Mouse (Mus musculus) naive thymus-derived CD4-positive, alpha-beta T cell, adult 2 months (primary cell): ENCODE data around the gene Amer1.
A peak's percentile ranks its signal among the peaks of the same experiment; 100 is the strongest.

Source experiments
- DNase-seq: peaks from one replicate; pipeline ENCODE4 v3.0.0-alpha.2; 2011; ENCODE audit warnings: low read depth

The Amer1 gene

GRCm38 (mm10) chrX:95444776-95445111, at the start of gene Amer1:
Gene Amer1 (minus strand): TSS chrX:95444872.
- DNase-seq = peak; percentile 93

GRCm38 (mm10) chrX:95457166-95457565, 12.5 kb upstream of the Amer1 start:
- DNase-seq = no peak

- DNase-seq = no peak
These were observed 1.2 kb upstream of the Amer1 start for GRCm38 (mm10) chrX:95445866-95446265.

GRCm38 (mm10) chrX:95445141-95445540, 469 bp upstream of the Amer1 start:
- peak; percentile 4 for DNase-seq

GRCm38 (mm10) chrX:95443898-95444775, 535 bp downstream of the Amer1 start:
- peak; percentile 60 for DNase-seq

- no peak for DNase-seq
These were observed 1.3 kb downstream of the Amer1 start for GRCm38 (mm10) chrX:95443390-95443789.

- no peak for DNase-seq
These were observed 2.4 kb downstream of the Amer1 start for GRCm38 (mm10) chrX:95442261-95442660.

GRCm38 (mm10) chrX:95441290-95441689, 3.4 kb downstream of the Amer1 start:
- peak; percentile 28 for DNase-seq

GRCm38 (mm10) chrX:95438491-95438890, 6.2 kb downstream of the Amer1 start:
- no peak for DNase-seq

- no peak for DNase-seq
These were observed 7.4 kb downstream of the Amer1 start for GRCm38 (mm10) chrX:95437236-95437635.

GRCm38 (mm10) chrX:95373101-95373500, 71.6 kb downstream of the Amer1 start:
- no peak for DNase-seq
